Mouse (Mus musculus): ENCODE data around the gene Glis3.

DNA sequence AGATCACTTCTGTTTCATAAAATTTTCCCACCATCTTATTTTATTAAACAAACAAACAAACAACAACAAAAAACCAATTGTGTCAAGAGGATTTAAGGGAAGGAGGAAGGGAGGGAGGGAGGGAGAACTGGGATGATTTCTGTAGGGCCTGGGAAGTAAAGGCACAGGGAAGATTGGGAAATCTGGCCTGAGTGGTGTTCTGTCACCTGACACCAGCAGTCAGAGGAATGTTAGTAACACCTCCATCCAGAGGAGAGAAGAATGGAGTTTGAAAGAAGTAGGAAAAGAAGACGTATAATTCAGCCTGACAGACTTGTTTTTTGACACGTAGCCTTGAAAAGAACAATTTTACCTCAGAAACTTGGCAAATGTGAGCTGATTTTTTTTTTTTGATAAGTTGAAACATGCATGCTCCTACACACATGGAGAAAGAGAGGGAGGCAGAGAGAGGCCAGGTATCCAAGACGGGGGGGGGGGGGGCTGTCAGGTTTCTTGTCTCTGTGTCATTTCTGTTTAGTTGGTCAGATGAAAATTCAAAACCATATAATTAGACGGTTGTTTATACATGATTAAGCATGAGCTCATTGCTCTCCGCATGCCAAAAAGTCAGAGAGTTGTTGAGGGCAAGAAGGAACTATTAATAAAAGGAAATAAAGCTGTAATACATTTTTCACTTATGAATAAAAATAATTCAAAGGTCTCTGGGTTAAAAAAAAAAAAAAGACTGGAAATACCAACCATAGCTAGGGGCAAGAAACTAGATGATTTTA, 122.1 kb downstream of the Glis3 start:
- TF ChIP-seq CHD2 (IDR thresholded peaks at IDR 0.05; ENCODE audit: low read depth, low read length), result no peak
- TF ChIP-seq MAFK (IDR thresholded peaks at IDR 0.05; ENCODE audit: insufficient read depth, low read depth, low read length), result no peak
- TF ChIP-seq HCFC1 (IDR thresholded peaks at IDR 0.05; ENCODE audit: borderline replicate concordance, insufficient read depth, low read length), result no peak
- TF ChIP-seq ZNF384 (IDR thresholded peaks at IDR 0.05; ENCODE audit: low read depth, low read length), result no peak
- TF ChIP-seq ZC3H11A (IDR thresholded peaks at IDR 0.05; ENCODE audit: borderline replicate concordance, low read depth, low read length), result no peak

Measured in ES-E14 (cell line).